Mouse (Mus musculus) erythroid progenitor cell, adult 5-6 weeks (primary cell): Measurements from ENCODE around the gene Tox2. TPM values are rescaled to one million over a fixed set of nuclear protein-coding genes. Genes with fewer than 3 reads are reported as not detected.
A peak's percentile ranks its signal among the peaks of the same experiment; 100 is the strongest.

ENCODE experiments used
- ATAC-seq: replicated peaks from 2 replicates; pipeline ENCODE4 v1.8.0; 2016; ENCODE audit warnings: moderate number of reproducible peaks, mild to moderate bottlenecking, moderate TSS enrichment, inconsistent platforms; ENCODE audit not compliant: poor library complexity, low FRiP score, severe bottlenecking
- total RNA-seq, 2 experiments: library from RNA; stranded (forward) in 1 of 2; stranded (reverse) in 1 of 2; fragments of 150-400 nt in 1 of 2; fragments of 186-747, 209-891 nt in 1 of 2; gene quantifications; 2 replicates each; pipeline versions ENCODE4 v1.2.3 to v1.2.4; 2015 to 2017; ENCODE audit warnings: low replicate concordance in 2 of 2

Gene Tox2
- total RNA-seq, 2 experiments from 2014 or later = not detected

GRCm38 (mm10) chr2:163350443-163350842 is 147.5 kb downstream of the Tox2 start:
- no peak for ATAC-seq

GRCm38 (mm10) chr2:163353731-163354130 is 150.8 kb downstream of the Tox2 start:
- no peak for ATAC-seq

GRCm38 (mm10) chr2:163355666-163356065 is 152.7 kb downstream of the Tox2 start:
- no peak for ATAC-seq

- ATAC-seq = peak; percentile 83
Observed at GRCm38 (mm10) chr2:163356113-163356840, 153.4 kb downstream of the Tox2 start.

- ATAC-seq = no peak
Observed at GRCm38 (mm10) chr2:163358662-163359061, 155.7 kb downstream of the Tox2 start.

- ATAC-seq = no peak
Observed at GRCm38 (mm10) chr2:163359253-163359652, 156.3 kb downstream of the Tox2 start.

GRCm38 (mm10) chr2:163360858-163361623 is 158.1 kb downstream of the Tox2 start:
- ATAC-seq = no peak

- no peak for ATAC-seq
Observed at GRCm38 (mm10) chr2:163362940-163363921, 160.3 kb downstream of the Tox2 start.

- no peak for ATAC-seq
Observed at GRCm38 (mm10) chr2:163364785-163365541, 162.0 kb downstream of the Tox2 start.

GRCm38 (mm10) chr2:163370175-163370574 is 167.2 kb downstream of the Tox2 start:
- no peak for ATAC-seq

- ATAC-seq = no peak
Observed at GRCm38 (mm10) chr2:163372627-163373026, 169.7 kb downstream of the Tox2 start.

Other genes with a start within 250 kb of the Tox2 start
- gene Sgk2, start 215.8 kb upstream of the Tox2 start, total RNA-seq (2015; ENCODE audit: low replicate concordance) = not detected in 2 replicates
- not detected in 2 replicates for gene Sgk2, start 215.8 kb upstream of the Tox2 start, total RNA-seq (2017; ENCODE audit: low replicate concordance)
- gene Ift52, start 185.8 kb upstream of the Tox2 start, total RNA-seq (2015; ENCODE audit: low replicate concordance) = 9.2 and 9.7 TPM in 2 replicates
- 7.6 and 12.3 TPM in 2 replicates for gene Ift52, start 185.8 kb upstream of the Tox2 start, total RNA-seq (2017; ENCODE audit: low replicate concordance)
- gene Mybl2, start 148.4 kb upstream of the Tox2 start, total RNA-seq (2015; ENCODE audit: low replicate concordance) = 79.3 and 110 TPM in 2 replicates
- gene Mybl2, start 148.4 kb upstream of the Tox2 start, total RNA-seq (2017; ENCODE audit: low replicate concordance) = 121 and 132 TPM in 2 replicates
- not detected in 2 replicates for gene Gtsf1l, start 115.3 kb upstream of the Tox2 start, total RNA-seq (2015; ENCODE audit: low replicate concordance)
- not detected in 2 replicates for gene Gtsf1l, start 115.3 kb upstream of the Tox2 start, total RNA-seq (2017; ENCODE audit: low replicate concordance)
- gene Jph2, start 194.9 kb downstream of the Tox2 start, total RNA-seq (2015; ENCODE audit: low replicate concordance) = not detected in 2 replicates
- gene Jph2, start 194.9 kb downstream of the Tox2 start, total RNA-seq (2017; ENCODE audit: low replicate concordance) = not detected in 2 replicates
- 46.1 and 53.7 TPM in 2 replicates for gene Oser1, start 221.6 kb downstream of the Tox2 start, total RNA-seq (2015; ENCODE audit: low replicate concordance)
- gene Oser1, start 221.6 kb downstream of the Tox2 start, total RNA-seq (2017; ENCODE audit: low replicate concordance) = 18.8 and 32.0 TPM in 2 replicates
- not detected in 2 replicates for gene Gdap1l1, start 235.4 kb downstream of the Tox2 start, total RNA-seq (2015; ENCODE audit: low replicate concordance)
- gene Gdap1l1, start 235.4 kb downstream of the Tox2 start, total RNA-seq (2017; ENCODE audit: low replicate concordance) = not detected in 2 replicates